Mouse (Mus musculus) c-Kit-positive CD71-positive TER-119-positive erythroid progenitor cells, embryonic 14.5 days (primary cell): ENCODE results near the gene Abcc1.

ENCODE experiments used
- DNase-seq: peaks from one replicate; pipeline ENCODE4 v3.0.0-alpha.2; 2013; ENCODE audit warnings: low spot score

Gene Abcc1

DNA sequence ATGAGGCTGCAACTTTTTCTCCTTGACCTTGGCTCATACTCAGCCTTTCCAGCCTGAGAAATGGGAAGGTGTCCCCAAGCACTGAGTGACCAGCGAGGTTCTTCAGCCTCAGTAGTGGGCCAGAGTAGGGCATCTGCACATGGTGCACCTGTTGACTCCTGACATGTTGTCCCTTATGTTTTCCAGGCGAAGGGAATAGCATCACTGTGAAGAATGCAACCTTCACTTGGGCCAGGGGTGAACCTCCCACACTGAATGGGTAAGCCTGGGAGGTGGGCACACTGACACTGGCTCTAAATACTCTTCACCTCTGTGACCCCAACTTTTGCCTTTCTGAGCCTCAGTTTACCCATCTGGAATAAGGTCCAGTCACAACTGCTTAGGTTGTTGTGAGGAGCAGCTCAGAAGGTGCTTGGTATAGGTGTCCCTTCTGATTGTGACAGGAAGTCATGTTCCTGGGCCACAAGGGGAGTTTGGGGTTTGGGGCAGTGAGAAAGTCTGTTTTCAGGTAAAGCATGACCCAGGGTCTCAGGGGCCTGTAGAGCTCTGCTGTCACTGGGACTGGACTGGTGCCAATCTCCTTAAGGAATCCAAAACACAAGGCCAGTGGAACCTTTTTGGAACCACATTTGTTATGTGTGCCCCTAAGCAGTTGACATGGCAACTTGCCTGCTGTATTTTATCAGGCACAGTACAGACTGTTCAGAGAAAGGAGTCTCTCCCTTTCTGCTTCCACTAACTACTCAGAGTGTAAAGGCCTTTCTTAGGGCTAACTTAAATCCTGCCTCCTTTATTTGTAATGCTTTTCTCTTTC is 78.7 kb downstream of the Abcc1 start:
- no peak for DNase-seq

DNA sequence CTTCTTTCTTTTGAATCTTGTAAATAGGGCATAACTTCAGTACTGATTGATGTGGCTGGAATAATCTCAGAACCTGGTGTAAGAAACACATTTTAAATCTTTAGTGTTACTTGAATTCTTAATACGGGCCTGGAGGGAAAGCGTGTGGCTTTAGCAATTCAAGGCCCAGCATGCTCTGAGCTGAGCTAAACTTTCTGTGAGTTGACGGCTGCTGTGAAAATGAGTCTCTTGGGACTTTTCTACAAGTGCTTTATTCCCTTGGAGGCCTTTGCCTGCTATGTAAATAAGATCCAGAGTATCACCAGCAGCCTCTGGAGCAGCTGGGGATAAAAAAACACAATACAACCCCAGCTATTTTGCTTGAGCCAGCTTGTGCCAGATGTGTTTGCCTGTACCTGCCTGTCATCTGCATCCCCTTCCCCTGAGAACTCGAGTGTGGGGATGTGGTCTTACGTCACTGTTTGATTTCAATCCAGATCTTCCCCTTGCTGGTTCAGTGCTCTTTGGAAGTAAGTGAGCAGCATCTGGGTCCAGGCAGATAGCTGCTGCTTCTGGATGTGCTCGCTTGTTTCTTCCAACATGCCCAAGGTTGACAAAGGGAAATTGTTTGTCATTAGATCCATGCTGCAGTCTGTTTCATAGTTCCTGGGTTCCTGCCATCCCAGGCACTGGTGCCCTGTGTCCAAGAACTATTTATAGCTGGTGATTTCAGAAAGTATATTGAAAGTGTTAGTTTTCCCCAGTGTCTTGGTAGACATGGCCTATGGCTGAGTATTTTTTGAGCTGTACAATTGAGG is 82.9 kb downstream of the Abcc1 start:
- DNase-seq, result no peak

DNA sequence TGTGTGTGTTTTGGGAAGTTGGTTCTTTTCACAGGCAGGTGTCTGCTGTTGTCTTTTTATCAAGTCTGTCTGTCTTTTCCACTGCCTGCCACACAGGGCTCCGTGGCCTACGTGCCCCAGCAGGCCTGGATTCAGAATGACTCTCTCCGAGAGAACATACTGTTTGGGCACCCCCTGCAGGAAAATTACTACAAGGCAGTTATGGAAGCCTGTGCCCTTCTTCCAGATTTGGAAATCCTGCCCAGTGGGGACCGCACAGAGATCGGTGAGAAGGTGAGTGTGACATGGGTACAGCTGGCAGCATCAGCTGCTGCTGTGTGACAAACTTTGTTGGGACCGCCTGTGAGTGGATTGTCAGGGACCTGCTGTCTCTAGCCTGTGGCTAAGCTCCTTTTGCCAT is 83.8 kb downstream of the Abcc1 start:
- no peak for DNase-seq

DNA sequence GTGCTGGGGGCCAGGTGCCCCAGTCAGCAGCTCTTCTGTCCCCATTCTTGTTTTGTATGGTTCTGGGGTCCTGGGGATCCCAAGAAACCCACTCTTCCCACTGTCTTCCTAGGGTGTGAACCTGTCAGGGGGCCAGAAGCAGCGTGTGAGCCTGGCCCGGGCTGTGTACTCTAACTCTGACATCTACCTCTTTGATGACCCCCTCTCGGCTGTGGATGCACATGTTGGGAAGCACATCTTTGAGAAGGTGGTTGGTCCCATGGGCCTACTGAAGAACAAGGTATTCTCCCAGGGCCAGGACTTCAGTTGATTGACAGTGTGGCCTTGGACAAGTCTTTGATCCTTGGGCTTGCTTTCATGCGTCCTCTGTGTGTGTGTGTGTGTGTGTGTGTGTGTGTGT is 86.0 kb downstream of the Abcc1 start:
- no peak for DNase-seq

DNA sequence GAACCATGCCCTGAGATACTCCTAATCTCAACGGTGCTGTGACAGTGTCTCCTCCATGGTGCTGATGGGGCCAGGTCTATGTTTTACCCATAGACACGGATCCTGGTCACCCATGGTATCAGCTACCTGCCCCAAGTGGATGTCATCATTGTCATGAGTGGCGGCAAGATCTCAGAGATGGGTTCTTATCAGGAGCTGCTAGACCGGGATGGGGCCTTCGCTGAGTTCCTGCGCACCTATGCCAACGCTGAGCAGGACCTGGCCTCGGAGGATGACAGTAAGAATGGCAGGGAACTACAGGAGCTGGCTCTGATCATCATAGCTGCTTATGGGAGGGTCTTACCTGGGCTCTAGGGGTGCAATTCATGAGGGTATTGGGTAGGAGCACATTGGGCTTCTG is 86.9 kb downstream of the Abcc1 start:
- DNase-seq, result no peak

DNA sequence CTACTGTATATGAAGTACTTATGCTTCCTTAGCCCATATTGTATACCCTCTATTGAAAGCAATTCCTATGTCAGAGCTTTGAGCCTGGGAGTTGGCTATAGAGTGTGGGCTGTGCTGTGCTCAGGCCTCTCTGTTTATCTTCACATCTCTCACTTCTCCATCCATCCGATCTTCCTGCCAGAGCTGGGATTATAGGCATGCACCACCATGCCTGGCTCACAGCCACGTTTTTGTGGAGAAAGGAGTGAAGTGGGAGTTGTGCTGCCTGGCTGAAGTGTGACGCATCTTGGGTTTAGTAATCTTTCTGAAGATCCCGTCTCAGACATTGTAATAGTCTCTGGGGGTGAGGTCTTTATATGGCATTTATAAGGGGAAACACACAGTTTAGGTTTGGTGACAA is 88.5 kb downstream of the Abcc1 start:
- no peak for DNase-seq

DNA sequence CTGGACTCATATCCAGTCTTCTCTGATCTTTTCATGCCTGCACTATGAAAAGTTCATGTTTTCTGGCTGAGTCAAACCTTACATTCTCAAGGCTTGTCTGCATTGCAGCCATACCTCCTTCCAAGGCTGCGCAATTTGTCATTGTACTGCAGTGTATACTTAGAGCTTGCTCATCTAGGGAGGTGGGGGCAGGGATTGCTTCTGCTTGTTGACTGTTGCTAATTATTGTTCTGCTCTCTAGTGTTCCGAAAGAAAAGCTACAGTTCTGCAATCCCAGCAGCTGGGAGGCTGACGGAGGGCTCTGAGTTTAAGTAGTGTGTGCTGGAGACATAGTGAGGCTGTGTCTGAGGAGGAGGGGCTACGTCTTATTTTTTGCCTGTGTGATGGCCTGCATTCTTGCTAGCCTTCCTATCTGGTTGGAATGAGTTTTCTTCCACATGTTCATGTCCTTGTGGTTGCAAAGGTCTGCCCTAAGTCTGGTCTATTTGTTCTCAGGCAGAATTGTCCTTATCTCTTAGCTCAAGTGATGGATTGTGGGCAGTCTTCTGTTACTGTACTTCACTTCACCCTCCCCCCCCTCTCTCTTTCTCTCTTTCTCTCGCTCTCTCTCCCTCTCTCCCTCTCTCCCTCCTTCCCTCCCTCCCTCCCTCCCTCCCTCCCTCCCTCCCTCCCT is 90.2 kb downstream of the Abcc1 start:
- no peak for DNase-seq

DNA sequence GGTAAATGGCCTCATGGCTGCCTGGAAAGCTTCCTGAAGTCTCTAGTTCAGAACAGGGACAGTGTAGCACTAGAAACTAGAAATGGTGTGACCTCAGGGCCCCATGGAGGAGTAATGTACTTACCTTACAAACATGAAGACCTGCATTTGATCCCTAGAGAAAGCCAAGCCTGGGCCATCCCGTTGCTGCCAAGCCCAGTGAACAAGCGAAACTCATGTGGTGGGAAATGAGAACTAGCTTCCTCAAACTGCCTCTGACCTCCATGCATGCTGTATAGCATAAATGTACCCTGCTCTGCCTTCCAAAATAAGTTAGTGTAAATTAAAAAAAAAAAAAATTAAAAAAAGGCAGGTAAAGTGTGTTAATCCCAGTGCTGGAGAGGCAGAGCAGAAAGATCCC is 101.2 kb downstream of the Abcc1 start:
- no peak for DNase-seq

DNA sequence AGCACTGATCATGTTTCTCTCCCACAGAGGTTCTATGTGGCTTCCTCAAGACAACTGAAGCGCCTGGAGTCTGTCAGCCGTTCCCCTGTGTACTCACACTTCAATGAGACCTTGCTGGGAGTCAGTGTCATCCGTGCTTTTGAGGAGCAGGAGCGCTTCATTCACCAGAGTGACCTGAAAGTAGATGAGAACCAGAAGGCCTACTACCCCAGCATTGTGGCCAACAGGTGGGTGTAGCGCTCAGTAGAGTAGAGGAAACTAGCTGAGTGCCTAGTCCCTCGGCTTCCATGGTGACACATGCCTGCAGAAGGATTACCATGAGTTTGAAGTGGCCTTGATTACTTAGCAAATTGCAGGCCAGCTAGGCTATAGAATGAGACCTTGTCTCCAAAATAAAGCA is 103.7 kb downstream of the Abcc1 start:
- no peak for DNase-seq

DNA sequence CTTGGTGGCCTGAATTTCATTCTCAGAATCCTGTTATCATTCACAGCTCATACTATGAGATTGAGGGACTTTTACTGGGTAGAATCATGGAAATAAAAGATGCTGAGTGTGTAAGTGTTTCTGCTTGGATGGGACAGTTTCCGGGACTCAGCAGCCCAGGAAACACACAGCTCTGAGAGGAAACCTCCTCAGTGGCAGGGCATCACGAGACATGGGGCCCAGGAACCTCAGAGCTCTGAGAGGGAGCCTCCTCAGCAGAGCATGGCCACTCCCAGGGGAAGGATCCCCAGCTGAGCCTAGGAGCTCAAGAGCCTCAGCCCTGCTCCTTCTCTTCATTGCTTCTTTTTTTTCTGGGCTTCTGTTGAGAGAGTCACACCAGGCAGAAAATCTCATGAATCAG is 107.0 kb downstream of the Abcc1 start:
- no peak for DNase-seq

DNA sequence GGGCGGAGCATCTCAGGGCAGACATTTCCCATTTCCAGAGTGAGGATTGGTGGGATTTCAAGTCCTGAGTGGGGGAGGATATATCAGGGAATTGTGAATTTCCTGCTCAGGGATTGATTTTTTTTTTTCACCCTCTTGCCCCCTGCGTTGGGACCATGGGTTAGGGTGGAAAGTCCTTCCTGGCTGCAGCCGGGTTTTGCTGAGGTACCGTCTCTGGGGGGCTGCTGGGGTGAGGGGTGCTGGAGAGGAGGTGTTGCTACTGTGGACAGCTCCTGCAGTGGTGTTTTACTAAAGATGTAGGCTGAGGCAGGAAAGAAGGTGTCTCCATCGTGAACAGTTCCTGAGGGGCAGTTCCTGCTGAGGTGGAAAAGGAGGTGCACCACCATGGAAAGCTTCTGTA is 107.5 kb downstream of the Abcc1 start:
- DNase-seq, result no peak

DNA sequence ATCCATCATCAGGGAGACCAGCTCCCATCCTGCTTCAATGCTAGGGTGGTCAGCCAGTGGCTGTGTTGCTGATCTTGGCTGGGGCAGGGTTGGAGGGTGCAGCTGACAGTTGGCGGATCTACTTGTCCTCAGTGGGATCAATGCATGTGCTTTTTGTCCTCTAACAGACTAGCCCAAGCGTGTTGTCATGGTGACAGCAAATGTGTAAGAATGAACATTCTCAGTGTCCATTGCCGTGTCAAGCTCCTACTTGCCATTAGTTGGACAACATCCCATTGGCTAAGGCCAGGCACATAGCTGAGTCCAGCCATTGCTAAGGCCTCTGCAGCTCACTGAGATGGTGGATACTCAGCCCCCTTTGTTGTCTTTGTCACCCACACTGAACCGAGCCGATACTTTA is 110.8 kb downstream of the Abcc1 start:
- no peak for DNase-seq

DNA sequence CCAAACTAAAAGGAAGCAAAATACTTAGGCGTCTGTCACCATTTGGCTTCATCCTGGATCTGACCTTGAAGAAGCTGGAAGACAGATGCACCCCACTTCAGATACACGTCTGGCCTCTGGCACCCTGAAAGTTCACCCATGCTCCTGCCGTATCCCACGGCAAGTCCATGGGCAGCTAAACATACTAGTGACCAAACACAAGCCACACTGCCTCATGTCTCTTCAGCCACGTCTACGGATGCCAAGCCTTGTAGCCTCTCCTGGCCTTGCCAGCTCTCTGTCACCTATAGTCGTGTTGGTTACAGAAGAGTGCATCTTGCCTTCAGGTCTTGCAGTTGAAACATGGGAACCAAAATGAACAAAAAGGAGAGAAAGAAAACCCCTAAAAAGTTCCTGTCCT is 112.3 kb downstream of the Abcc1 start:
- no peak for DNase-seq

DNA sequence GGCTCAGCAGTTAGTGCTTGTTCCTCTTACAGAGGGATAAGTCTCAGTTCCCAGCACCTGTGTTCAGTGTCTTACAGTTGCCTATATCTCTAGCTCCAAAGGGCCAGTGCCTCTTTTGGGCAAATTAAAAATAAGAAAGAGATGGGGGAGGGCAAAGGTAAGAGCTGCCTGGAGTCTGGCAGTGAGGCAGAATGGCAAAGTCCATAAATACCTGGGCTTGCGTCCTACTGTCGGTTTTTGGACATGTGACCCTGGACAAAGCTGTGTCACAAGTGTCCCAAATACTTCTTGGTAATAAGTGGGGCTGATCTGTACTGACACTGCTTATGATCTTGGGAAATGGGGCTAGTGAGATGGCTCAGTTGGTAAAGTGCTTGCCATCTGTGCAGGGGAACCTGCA is 113.6 kb downstream of the Abcc1 start:
- no peak for DNase-seq

DNA sequence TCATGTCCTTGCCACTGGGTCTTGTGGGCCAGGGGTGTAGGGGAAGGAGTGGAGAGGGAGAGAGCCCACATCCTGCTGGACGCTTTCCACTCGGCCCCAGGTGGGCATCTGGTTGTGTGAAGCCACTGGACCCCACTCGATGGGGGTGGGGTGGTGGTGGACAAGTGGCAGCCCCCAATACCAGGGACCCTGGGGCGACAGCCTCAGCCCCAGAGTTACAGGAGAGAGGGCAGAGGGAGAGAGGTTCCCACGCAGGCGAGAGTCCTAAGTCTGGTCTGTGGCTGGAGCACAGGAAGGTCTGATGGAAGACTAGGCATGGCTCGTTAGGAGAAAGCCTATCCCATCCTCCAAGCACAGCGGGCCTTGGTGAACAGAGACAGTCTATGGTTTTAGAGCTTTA is 114.7 kb downstream of the Abcc1 start:
- DNase-seq, result no peak

DNA sequence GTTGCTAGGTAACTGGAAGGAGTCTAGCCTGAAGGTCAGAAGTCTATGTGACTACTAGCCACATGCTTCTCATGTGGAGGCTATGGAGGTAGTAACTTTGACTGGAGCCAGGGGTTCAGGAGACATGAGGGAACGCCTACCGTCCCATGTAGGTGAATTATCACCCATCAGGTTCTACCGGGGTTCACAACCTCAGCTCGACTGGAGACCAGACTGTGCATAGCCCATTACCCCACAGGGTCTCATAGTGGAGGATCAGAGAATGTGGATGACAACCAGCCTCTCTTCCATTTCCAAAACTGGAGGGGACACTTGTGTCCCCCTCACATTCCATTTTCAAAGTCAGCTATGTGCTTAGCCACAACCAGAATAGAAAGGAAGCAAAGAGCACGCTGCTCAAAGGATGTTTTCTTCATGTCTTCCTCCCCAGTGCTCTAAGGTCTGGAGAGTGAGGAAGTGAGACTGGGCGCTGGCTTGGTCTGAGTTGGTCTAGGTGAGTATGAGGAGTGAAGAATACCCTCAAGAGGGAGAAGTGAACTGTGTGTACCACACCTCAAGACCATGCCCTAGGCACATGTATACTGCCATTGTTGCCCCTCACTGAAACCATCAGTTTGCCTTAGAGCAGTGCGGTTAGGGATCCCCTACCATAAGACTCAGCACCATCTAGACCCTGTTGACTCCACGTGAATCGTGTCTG is 115.5 kb downstream of the Abcc1 start:
- DNase-seq, result no peak

DNA sequence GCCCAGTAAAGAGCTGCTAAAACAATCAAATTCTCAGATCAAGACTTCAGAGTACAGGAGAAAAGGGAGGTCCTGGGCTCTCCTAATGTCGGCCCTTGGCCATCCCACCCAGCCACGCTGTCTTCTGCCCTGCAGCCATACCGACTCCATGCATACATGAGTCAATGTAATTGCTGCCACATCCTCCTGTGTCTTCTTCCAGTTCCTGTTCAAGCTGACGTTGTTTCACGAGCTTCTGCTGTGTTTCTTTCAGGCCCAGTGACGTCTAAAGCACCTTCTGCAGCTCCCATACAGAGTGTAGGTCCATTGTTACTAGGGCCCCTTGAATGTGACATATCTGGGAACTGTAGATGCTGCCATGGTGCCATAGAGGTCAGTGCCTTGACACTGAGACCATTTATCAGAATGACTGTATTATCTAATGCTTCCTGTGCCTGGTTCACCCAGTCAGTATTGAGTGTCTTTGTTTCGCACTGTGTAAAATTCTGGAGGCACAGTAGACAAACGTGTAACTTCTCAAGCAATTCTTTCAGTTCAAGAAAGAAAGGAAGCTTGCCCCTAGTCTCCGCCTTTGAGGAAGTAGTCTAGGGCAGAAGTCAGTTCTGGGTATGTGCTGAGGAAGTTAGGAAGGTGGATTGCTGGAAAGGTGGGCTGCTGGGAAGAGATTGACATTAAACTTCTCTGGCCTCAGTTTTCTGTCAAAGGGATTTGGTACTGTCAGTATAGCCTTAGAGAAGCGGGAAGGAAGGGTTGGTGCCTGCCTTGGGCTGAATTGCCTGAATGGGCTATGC is 116.3 kb downstream of the Abcc1 start:
- no peak for DNase-seq

DNA sequence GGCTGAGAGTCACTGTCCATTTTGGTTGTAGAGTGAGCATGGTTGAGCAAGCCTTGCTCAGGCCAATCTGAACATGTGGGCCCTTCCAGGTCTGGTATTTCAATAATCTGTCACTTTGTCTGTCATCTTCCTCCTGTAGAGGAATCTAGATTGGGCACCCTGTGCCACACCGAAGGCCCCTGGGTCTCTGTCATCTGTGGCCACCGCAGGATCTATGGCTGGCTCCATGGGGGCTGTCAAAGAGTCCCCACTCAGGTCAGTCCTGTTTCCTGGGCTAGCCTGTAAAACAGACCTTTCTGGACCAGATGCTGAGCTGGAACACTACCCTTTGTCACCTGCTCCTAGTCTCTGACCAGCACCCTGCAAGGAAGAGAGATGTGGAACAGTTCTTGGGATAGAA is 118.3 kb downstream of the Abcc1 start:
- no peak for DNase-seq

DNA sequence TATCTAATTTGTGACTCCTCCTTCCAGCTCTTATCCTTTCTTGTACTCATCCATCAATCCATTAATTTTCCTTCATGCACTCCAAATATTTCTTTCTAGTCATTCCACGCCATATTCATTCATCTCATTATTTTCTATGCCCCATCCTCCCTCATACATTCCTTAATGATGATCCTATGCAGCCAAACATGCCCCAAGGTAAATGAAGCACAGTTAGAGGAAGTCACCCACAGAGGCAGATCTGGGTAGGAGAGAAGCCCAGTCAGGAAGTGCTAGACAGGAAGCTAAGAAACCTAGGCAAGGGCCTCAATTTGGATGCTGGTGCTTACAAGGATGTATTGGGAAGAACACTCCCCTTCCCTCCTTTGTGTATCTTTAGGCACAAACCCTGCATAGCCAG is 121.9 kb downstream of the Abcc1 start:
- DNase-seq, result no peak

DNA sequence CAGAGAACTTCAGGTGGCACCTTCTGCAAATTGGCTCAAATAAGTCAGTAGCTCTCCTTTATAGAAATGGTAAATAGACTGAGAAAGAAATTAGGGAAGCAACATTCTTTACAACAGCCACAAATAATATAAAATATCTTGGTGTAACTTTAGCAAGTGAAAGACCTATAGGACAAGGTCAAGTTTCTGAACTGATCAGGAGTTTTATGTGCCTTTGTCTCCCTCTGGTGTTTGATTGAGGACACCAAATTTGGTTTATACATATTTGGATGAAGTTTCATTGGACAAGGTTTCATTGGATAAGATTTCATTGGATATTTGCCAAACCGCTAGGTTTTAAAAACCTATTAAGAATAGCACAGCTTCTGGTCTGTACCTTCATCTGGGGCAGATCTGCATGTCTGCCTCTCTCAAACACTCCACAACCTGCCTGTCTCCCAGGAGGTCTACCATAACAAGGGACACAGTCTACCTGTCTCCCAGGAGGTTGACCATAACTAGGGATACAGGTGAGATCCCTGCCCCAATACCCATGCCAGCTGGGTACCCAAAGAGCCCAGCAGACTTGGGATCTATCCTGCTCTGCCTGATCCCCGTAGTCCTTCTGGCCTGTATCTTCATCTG is 132.2 kb downstream of the Abcc1 start:
- peak; percentile 3 for DNase-seq
